Comparison of ENCODE assay signal across 7 mouse cellular contexts in the genomic region with DNA sequence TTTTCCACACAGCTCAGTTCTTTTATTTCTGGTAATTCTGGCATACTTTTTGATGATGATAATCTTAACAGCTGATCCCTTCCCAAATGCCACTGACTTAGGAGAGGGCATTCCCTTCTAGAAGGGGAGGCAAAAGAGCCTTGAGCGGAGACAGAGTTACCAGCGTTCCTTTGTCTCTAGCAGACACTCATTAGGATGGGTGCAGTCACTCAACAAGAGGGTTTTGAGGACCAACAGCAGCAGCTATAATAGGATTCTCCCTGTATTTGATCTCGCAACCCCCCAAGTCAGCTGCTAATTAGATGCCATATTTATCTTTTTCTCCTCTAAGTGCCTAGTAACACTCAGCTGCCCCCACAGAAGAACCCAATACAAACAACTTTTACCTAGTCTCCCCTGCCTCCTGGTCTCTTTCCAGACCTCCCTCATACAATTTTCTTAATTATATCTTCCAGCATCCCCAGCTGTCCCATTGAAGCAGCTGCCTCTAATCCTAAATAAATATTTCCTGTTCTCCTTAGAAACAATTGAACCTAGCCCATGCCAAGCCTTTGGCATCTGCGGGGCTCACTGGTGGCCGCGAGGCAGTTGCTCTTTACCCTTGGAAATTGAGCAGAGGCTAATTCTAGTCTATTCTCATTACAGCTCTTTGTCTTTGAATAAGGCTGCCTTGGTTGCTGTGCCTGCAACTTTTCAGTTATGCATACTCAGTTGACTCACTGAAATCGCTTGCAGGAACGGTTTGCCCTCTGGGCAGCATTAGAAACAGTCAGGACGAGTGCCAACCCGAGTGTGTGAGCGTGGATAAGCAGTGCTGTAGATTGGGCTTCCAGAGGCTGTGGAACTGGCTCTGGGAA.
DNase-seq lines count a peak whose midpoint lies in the region; ATAC-seq and TF ChIP-seq lines count a peak whose summit lies in the region.

No protein-coding gene starts in this region.

- no peak overlapping the region for H3K9ac ChIP-seq in midbrain, embryonic 11.5 days (ENCODE audit: low read length)

- TF ChIP-seq CTCF in brain, embryonic 14.5 days (IDR thresholded peaks at IDR 0.05; ENCODE audit: borderline replicate concordance, extremely low read depth, insufficient read depth, insufficient read length): no peak

- peak; percentile 18 to 20 for DNase-seq in layer of hippocampus, postnatal 10 days (ENCODE audit: low spot score in 2 of 2)
- DNase-seq in layer of hippocampus, adult 11-12 months (ENCODE audit: low spot score): no peak
- peak; percentile 88 for DNase-seq in brain, embryonic 14.5 days (ENCODE audit: low read depth)
- DNase-seq in fat pad, adult 2 months (ENCODE audit: extremely low read depth, low read depth, low spot score): peak; percentile 3
- no peak for DNase-seq in midbrain, embryonic 11.5 days (ENCODE audit: low spot score, missing footprints)
- DNase-seq in urinary bladder, postnatal 25 days (ENCODE audit: low spot score): no peak
- DNase-seq in liver: no peak

- peak overlapping the region; percentile 51 for H3K27ac ChIP-seq in midbrain, embryonic 11.5 days (ENCODE audit: low read depth, low read length)

- H3K4me1 ChIP-seq in midbrain, embryonic 11.5 days (ENCODE audit: control insufficient read depth, insufficient read depth, low read length): no peaks in the 10 kb centered on the region

- WGBS in midbrain, embryonic 11.5 days: 47% methylated on average over 11 of the region's 11 CpGs

- no peak for TF ChIP-seq POLR2A in brain, embryonic 14.5 days (IDR thresholded peaks at IDR 0.05; ENCODE audit: borderline replicate concordance, extremely low read depth, insufficient read depth, insufficient read length, poor library complexity, severe bottlenecking)

- H3K36me3 ChIP-seq in midbrain, embryonic 11.5 days (ENCODE audit: control insufficient read depth, insufficient read depth, low read length): no peaks in the 10 kb centered on the region

- H3K9me3 ChIP-seq in midbrain, embryonic 11.5 days (ENCODE audit: control insufficient read depth, low read length): no peaks in the 10 kb centered on the region

- no peaks in the 10 kb centered on the region for H3K27me3 ChIP-seq in midbrain, embryonic 11.5 days (ENCODE audit: control insufficient read depth, insufficient read depth, low read length)

- no peak overlapping the region for H3K4me3 ChIP-seq in midbrain, embryonic 11.5 days (ENCODE audit: low read depth, low read length)

- no peak overlapping the region for H3K4me2 ChIP-seq in midbrain, embryonic 11.5 days

- peak; percentile 73 for ATAC-seq in midbrain, embryonic 11.5 days (ENCODE audit: low FRiP score)

Comparison
In these comparisons a context has a peak if more than half of its experiments do, and no peak if none do; other contexts are left out.
1. DNase-seq: peak in layer of hippocampus, postnatal 10 days (2 of 2), brain, embryonic 14.5 days (single experiment) and fat pad, adult 2 months (single experiment); none in layer of hippocampus, adult 11-12 months (single experiment), midbrain, embryonic 11.5 days (single experiment), urinary bladder, postnatal 25 days (single experiment) and liver (single experiment).